Mouse (Mus musculus) liver, adult 2 months (tissue): ENCODE data around the gene Add2.

Source experiments
- CTCF ChIP-seq: fragments of 200-500 bp; IDR thresholded peaks from 2 replicates; pipeline ENCODE4 v1.5.1; 2011; ENCODE audit warnings: low read depth, low read length, control low read depth
- POLR2A ChIP-seq: fragments of 200-500 bp; IDR thresholded peaks from 2 replicates; pipeline ENCODE4 v1.6.1; 2011; ENCODE audit warnings: low read length, control low read depth; ENCODE audit not compliant: insufficient read depth; ENCODE audit errors: extremely low read depth

GRCm38 (mm10) chr6:86009980-86010379 lies 18.5 kb upstream of the Add2 start:
- TF ChIP-seq POLR2A (no peak), CTCF (peak; percentile 71)
